Mouse (Mus musculus) E14TG2a.4 (cell line): ENCODE data around the gene Rbm12b1.
"Not testable (repeated sequence)": the region's sequence is repeated elsewhere in the genome, so short reads cannot be mapped to it uniquely, and the experiment has no call there.

Experiments used
- CTCF ChIP-seq: conservative IDR thresholded peaks from 2 replicates; pipeline ENCODE4 v1.5.1; 2014; ENCODE audit warnings: low read length
- NANOG ChIP-seq: IDR thresholded peaks from 2 replicates; pipeline ENCODE4 v1.6.1; 2014; ENCODE audit warnings: borderline replicate concordance, low read length, mixed read lengths
- POU5F1 ChIP-seq: IDR thresholded peaks from 2 replicates; pipeline ENCODE4 v1.6.1; 2014; ENCODE audit warnings: low read length, borderline replicate concordance

- TF ChIP-seq CTCF, POU5F1, NANOG: not testable (repeated sequence)
These were observed at the start of gene Rbm12b1 for GRCm38 (mm10) chr4:12140141-12140567.
